Mouse (Mus musculus): Measurements from ENCODE around the gene D11Wsu47e. TPM values are rescaled to one million over a fixed set of nuclear protein-coding genes. Genes with fewer than 3 reads are reported as not detected.
A peak's percentile ranks its signal among the peaks of the same experiment; 100 is the strongest.

Gene D11Wsu47e
- total RNA-seq, 2 experiments from 2014 or later, result 8.1 to 11.7 TPM

DNA sequence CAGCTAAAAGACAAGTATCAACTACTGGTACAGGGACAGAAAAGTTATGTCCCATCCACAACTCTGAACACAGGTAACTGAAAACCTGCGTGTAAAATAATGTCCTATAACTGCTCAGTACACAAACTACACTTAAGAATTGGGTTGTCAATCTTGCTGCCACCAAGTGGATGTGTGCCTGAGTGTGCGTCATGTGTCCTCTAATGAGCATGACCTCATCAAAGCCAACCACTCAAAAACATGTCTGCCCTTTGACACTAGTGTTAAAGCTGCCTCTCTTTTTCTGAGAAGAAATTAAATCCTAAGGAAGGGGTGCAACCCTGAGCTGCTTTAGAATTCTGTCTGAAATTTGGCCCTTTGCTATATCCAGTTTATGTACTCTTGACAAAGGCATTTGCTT, 19.9 kb upstream of the D11Wsu47e start:
- ATAC-seq (replicated peaks; ENCODE audit: low FRiP score, poor library complexity, severe bottlenecking), result no peak

GRCm38 (mm10) chr11:113666205-113666604, 18.0 kb upstream of the D11Wsu47e start:
- peak; percentile 59; the same call in 1 of the 2 replicates for ATAC-seq (replicated peaks; ENCODE audit: low FRiP score, poor library complexity, severe bottlenecking)

- ATAC-seq (replicated peaks; ENCODE audit: low FRiP score, poor library complexity, severe bottlenecking), result 0 out of 2 replicates have a peak, but pooled peaks have one; percentile 30
These were observed 17.6 kb upstream of the D11Wsu47e start for GRCm38 (mm10) chr11:113666648-113667047.

GRCm38 (mm10) chr11:113667122-113667521, 17.1 kb upstream of the D11Wsu47e start:
- ATAC-seq (replicated peaks; ENCODE audit: low FRiP score, poor library complexity, severe bottlenecking), result no peak

GRCm38 (mm10) chr11:113667704-113668103, 16.5 kb upstream of the D11Wsu47e start:
- ATAC-seq (replicated peaks; ENCODE audit: low FRiP score, poor library complexity, severe bottlenecking), result no peak

GRCm38 (mm10) chr11:113668857-113669256, 15.4 kb upstream of the D11Wsu47e start:
- ATAC-seq (replicated peaks; ENCODE audit: low FRiP score, poor library complexity, severe bottlenecking), result no peak

GRCm38 (mm10) chr11:113669711-113670110, 14.5 kb upstream of the D11Wsu47e start:
- ATAC-seq (replicated peaks; ENCODE audit: low FRiP score, poor library complexity, severe bottlenecking), result no peak

- no peak for ATAC-seq (replicated peaks; ENCODE audit: low FRiP score, poor library complexity, severe bottlenecking)
These were observed 10.6 kb upstream of the D11Wsu47e start for GRCm38 (mm10) chr11:113673614-113674013.

DNA sequence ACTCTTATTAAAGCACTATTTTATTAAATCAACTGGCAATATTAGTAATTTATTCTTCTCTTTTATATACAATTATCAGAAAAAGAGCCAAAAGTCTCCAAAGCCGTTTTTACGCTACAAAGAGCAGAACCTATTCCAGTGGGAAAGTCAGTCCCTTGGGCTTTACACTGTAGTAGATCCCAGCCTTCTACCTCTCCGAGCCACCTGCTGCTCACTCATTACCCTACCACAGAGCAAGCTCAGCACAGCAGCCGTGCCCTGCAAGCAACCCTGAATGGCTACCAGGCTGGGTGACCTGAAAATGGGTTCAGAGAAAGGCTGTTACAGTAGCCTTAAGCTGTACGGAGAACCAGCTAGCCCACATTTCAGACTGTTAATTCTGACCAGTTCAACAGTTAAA, 9.6 kb upstream of the D11Wsu47e start:
- no peak for ATAC-seq (replicated peaks; ENCODE audit: low FRiP score, poor library complexity, severe bottlenecking)

DNA sequence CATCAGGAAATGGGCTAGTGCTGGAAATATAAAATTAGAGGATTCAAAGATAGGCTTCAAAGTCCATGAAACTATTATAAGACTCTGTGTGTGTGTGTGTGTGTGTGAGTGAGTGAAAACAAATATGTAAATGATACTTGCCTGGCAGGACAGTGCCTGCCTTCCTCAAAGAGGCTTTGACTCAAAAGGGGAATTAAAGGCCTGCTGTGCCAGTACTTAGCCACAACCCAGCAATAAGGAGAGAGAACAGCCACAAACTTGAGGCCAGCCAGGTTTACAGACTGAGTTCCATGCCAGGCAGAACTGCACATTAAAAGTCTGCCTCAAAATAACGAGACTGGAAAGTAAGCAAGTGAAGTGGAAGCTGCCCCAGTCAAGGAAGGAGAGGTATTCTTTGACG, 7.4 kb upstream of the D11Wsu47e start:
- no peak for ATAC-seq (replicated peaks; ENCODE audit: low FRiP score, poor library complexity, severe bottlenecking)

- ATAC-seq (replicated peaks; ENCODE audit: low FRiP score, poor library complexity, severe bottlenecking), result no peak
These were observed 6.8 kb upstream of the D11Wsu47e start for GRCm38 (mm10) chr11:113677378-113677777.

DNA sequence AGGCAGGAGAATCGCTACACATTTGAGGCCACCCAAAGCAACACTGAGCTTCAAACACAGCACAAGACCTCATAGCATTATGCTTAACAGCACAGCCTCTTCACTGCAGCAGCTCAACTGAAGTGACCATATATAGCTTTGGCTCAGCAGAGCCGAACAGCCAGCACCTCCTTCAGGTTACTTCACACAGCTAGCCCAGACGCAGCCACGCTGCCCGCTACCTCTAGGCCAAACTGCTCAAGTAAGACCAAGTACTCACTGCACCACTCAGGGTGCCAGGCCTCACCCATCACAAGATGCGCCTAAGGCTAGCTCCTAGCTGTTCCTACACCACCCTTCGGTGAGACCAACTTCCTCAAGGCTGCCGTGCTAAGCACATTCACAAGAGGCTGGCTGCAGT, 5.8 kb upstream of the D11Wsu47e start:
- ATAC-seq (replicated peaks; ENCODE audit: low FRiP score, poor library complexity, severe bottlenecking), result no peak

DNA sequence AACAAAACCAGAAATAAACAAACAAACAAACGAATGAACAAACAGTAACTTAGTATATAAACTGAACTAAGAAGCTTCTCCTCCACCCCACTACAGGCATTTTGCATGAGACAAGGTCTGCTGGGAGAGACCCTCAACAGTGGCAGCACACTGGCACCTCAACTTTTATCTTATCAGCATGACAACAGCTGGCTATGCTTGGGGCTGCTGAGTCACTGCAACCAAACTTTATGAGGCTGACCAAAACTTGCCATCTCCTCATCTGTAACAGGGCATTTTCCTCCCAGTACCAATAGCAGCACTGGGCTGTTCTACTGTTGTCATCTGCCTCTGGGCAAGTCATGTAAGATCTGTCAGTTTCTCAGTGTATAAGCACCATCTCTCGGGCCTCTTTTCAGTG, 3.3 kb upstream of the D11Wsu47e start:
- ATAC-seq (replicated peaks; ENCODE audit: low FRiP score, poor library complexity, severe bottlenecking), result peak; percentile 70

DNA sequence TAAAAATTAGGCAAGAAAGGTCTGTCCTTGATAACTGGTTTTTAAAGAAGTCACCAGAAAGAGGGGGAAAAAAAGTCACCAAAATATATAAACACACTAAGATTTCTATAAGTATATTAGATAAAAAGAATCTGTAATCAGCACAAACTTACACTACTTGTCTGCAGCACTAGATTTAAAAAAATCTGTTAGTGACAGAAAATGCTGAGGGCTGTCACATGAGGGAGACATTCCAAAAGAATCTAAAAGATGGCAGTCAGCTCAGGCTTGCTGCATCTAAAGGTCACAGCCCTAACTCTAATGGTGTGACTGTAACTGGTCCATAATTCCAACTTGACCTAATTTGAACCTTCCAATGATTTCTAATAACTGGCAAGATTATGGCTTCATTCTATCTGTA, 2.2 kb upstream of the D11Wsu47e start:
- no peak for ATAC-seq (replicated peaks; ENCODE audit: low FRiP score, poor library complexity, severe bottlenecking)

DNA sequence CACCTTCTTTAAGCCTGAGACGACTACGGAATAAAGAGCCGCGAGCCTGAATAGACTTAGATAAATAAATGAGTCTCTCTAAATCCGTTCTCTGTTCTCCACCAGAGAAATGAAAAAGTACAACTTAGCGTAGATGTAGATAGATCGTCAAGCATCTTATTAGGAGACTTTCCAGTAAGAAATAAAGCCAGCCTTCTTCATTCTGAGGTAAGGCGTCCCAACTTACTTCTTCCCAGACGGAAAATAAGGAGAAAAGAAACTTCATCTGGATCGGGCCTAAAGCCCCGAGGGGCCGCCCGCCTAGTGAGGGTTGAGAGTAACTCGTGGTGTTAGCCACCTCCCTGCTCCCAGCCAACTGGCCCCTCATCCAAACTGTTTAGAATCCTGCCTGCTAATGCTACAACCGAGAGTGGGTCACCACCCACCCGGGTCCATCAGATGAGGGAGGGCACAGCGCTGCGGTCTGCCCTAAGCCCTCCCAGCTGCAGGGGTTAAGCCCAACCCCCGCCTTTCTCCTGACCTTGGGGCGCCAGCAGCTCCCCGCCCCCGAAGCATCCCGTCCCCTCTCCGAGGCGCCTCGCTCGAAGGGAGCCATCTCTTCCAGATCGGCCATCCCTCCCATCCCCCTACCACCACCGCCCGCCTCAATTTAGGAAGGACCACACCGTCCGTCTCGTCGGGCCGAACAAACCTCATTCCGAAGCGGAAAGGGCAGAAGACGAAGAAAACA, 1.1 kb upstream of the D11Wsu47e start:
- peak; percentile 51 for ATAC-seq (replicated peaks; ENCODE audit: low FRiP score, poor library complexity, severe bottlenecking)

DNA sequence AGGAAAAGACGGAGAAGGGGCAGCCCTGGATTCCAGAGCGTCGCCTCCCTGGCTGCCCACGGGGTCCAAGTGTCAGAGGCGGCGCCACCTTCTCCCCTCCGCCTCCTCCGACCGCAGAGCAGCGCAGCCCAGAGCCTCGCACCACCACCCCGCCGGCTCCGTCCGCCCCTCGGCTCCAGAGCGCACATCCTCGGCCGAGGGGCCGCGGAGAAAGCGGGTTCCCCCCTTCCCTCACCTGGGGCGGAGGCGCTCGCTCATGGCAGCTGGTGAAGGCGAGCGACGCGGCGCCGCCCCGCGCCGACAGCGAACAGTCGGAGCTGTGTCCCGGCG, 620 bp upstream of the D11Wsu47e start:
- ATAC-seq (replicated peaks; ENCODE audit: low FRiP score, poor library complexity, severe bottlenecking), result peak; percentile 8

GRCm38 (mm10) chr11:113684707-113685426, 655 bp downstream of the D11Wsu47e start:
- ATAC-seq (replicated peaks; ENCODE audit: low FRiP score, poor library complexity, severe bottlenecking), result no peak

DNA sequence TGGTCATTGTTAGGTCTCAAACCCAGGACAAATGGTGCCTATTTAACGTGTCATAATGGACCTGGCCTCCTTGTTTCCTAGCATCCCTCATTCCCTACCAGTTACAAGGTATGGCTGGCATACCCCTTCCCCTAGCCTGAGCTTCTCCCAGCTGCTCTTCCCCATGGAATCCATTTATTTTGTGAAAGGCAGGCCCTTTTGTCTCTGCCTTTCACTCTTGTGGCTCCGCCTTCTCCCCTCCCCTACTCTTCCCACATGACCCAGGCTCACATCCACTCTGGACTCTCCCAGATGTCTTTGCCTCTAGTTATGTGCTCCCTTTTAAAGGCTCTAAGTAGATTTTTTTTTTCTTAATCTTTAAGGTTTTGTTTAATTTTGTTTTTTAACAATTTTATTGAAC, 2.8 kb downstream of the D11Wsu47e start:
- no peak for ATAC-seq (replicated peaks; ENCODE audit: low FRiP score, poor library complexity, severe bottlenecking)

DNA sequence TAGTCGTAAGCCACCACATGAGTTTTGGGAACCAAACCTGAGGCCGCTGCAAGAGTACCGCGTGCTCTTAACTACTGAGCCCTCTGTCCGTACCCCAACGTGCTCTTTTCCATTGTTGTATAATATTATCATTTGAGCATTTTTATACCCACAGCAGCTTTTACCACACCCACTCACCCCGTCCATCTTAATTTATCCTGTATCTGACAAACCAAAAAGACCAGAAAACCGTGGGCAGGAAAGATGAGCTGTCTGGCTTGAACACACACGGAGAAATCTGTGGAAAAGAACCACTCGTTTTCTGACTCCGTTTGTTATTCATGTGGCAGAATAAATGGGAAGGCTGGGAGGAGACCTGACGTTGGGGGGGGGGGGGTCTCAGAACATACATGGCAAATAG, 6.3 kb downstream of the D11Wsu47e start:
- ATAC-seq (replicated peaks; ENCODE audit: low FRiP score, poor library complexity, severe bottlenecking), result no peak

DNA sequence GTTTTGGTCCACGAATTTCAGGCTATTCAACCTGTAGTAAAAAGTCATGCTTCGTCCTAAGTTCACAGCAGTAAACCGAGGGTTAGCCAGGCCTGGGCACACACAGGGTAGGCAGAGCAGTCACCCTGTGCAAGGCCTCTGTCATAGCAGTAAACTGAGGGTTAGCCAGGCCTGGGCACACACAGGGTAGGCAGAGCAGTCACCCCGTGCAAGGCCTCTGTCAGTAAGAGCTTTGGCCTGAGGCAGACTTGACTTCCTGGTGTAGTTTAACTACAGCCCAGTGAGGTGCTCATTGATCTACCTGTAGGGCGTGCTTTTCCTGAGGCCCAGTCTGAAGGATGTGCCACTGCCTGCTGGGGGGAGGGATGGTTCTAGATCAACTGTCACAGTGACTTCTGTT, 7.1 kb downstream of the D11Wsu47e start:
- no peak for ATAC-seq (replicated peaks; ENCODE audit: low FRiP score, poor library complexity, severe bottlenecking)

- ATAC-seq (replicated peaks; ENCODE audit: low FRiP score, poor library complexity, severe bottlenecking), result no peak
These were observed 7.6 kb downstream of the D11Wsu47e start for GRCm38 (mm10) chr11:113691851-113692250.

Data from erythroblast, adult 5-6 weeks (primary cell).